Mouse (Mus musculus): ENCODE data around the gene Slc27a1.

GRCm38 (mm10) chr8:71558071-71558957, 10.4 kb upstream of the Slc27a1 start, which contains the start of gene Tmem221:
- TF ChIP-seq CTCF (conservative IDR thresholded peaks at IDR 0.05; ENCODE audit: insufficient read depth, insufficient read length, low read depth, low read length) (no peak), POLR2A (IDR thresholded peaks at IDR 0.05; ENCODE audit: low read depth, low read length) (no peak)
